ENCODE assay signal across 15 mouse cellular contexts in the genomic region with DNA sequence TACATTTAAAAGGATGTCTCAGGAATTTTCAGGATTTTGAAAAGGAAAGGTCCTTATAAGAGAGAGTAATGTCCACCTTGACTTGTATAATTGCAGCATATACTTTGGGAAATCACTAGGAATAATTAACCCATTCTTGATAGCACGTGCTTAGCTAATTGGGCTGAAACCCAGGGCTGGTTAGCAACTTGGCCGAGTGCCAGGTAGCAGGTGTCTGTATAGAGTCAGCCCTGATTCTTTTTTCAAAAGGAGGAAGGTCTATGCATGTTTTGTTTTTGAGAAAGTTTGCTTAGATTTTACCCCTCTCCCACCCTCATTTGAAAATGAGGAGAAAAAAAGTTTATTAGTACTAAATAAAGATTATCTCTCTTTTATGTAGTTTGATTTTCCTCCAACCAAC.
DNase-seq lines count a peak whose midpoint lies in the region; ATAC-seq and TF ChIP-seq lines count a peak whose summit lies in the region.
"Had no signal": no experiment of that assay in that cellular context is flagged by ENCODE, and none has a peak within 500 bp of the region (broad histone marks: within the 10 kb centered on the region; RNA-seq: fewer than 3 reads in every experiment).

No protein-coding gene starts in this region.

- ATAC-seq in kidney, embryonic 16.5 days (ENCODE audit: low FRiP score, low TSS enrichment), result no peak
- ATAC-seq: liver, embryonic 12.5 days had no signal

- no peaks in the 10 kb centered on the region for H3K4me1 ChIP-seq in cerebellum, adult 2 months (ENCODE audit: control insufficient read depth, insufficient read depth, low read length)
- H3K4me1 ChIP-seq in kidney, embryonic 16.5 days (ENCODE audit: insufficient read depth, low read length), result no peaks in the 10 kb centered on the region
- H3K4me1 ChIP-seq: heart, embryonic 12.5 days; liver, embryonic 12.5 days had no signal

- no peaks in the 10 kb centered on the region for H3K9me3 ChIP-seq in kidney, embryonic 16.5 days (ENCODE audit: low read length)
- H3K9me3 ChIP-seq: heart, embryonic 12.5 days; liver, embryonic 12.5 days had no signal

- H3K4me3 ChIP-seq in cerebellum, adult 2 months (replicated peaks; ENCODE audit: insufficient read depth, low read depth, low read length), result no peak overlapping the region
- H3K4me3 ChIP-seq in kidney, embryonic 16.5 days (ENCODE audit: low read length), result no peak overlapping the region
- H3K4me3 ChIP-seq: gastrocnemius, adult 2 months; heart, embryonic 12.5 days; layer of hippocampus, adult 2 months; liver, embryonic 12.5 days had no signal

- no peak overlapping the region for H3K9ac ChIP-seq in kidney, embryonic 16.5 days (replicated peaks; ENCODE audit: low read length)
- H3K9ac ChIP-seq: heart, embryonic 12.5 days; liver, embryonic 12.5 days had no signal

- peak; percentile 6 to 8 for DNase-seq in cerebellum, adult 2 months
- no peak for DNase-seq in cerebellum, adult 11 months
- DNase-seq in kidney, adult 8-10 months, result peak; percentile 1 to 7
- DNase-seq in cerebellum, postnatal 14 days, result peak; percentile 68 to 73
- peak; percentile 5 for DNase-seq in kidney, postnatal 14 days
- DNase-seq in gastrocnemius, postnatal 25 days, result no peak
- DNase-seq in adrenal gland, adult 2 months, result no peak
- DNase-seq: adrenal gland, postnatal 36 days; gastrocnemius, adult 2 months; lung, postnatal 10 days; thymus, adult 2 months had no signal

- no peaks in the 10 kb centered on the region for H3K27me3 ChIP-seq in cerebellum, adult 2 months (ENCODE audit: control insufficient read depth, insufficient read depth, low read length)
- no peaks in the 10 kb centered on the region; the same call in 1 of the 2 replicates for H3K27me3 ChIP-seq in kidney, embryonic 16.5 days (ENCODE audit: insufficient read depth, low read length)
- H3K27me3 ChIP-seq: heart, embryonic 12.5 days; liver, embryonic 12.5 days had no signal

- no peak overlapping the region for H3K4me2 ChIP-seq in kidney, embryonic 16.5 days (replicated peaks; ENCODE audit: low read depth, low read length)
- H3K4me2 ChIP-seq: liver, embryonic 12.5 days had no signal

- H3K27ac ChIP-seq in cerebellum, adult 2 months (ENCODE audit: insufficient read depth, low read length), result no peak overlapping the region
- H3K27ac ChIP-seq in kidney, embryonic 16.5 days (ENCODE audit: low read length), result no peak overlapping the region
- H3K27ac ChIP-seq: gastrocnemius, adult 2 months; layer of hippocampus, adult 2 months; liver, embryonic 12.5 days had no signal

- WGBS in cerebellum, adult 2 months, result 7% methylated on average over 2 of the region's 2 CpGs
- WGBS in kidney, embryonic 16.5 days, result 51% methylated on average over 2 of the region's 2 CpGs

- TF ChIP-seq POLR2A in cerebellum, adult 2 months (IDR thresholded peaks at IDR 0.05; ENCODE audit: borderline replicate concordance, insufficient read depth, low read length), result no peak

- no peak for TF ChIP-seq CTCF in cerebellum, adult 2 months (IDR thresholded peaks at IDR 0.05; ENCODE audit: borderline replicate concordance, insufficient read depth, low read depth, low read length)

- no peaks in the 10 kb centered on the region for H3K36me3 ChIP-seq in kidney, embryonic 16.5 days (ENCODE audit: insufficient read depth, low read length)
- H3K36me3 ChIP-seq: heart, embryonic 12.5 days; liver, embryonic 12.5 days had no signal

Comparison
In these comparisons a context has a peak if more than half of its experiments do, and no peak if none do; other contexts are left out.
1. DNase-seq: peak in cerebellum, adult 2 months (2 of 2), kidney, adult 8-10 months (2 of 2), cerebellum, postnatal 14 days (2 of 2) and kidney, postnatal 14 days (single experiment); none in cerebellum, adult 11 months (single experiment), gastrocnemius, postnatal 25 days (single experiment) and adrenal gland, adult 2 months (single experiment).